Mouse (Mus musculus) forebrain, embryonic 14.5 days (tissue): ENCODE data around the gene Prrt1. TPM values are rescaled to one million over a fixed set of nuclear protein-coding genes. Genes with fewer than 3 reads are reported as not detected.
A peak's percentile ranks its signal among the peaks of the same experiment; 100 is the strongest.

Experiments
- ATAC-seq: fragments of 200-750 bp; cut with Nextera tagmentation; 2 replicates; pipeline ENCODE4 v1.8.0; 2017; ENCODE audit warnings: mild to moderate bottlenecking, moderate library complexity
- DNase-seq: peaks from one replicate; pipeline ENCODE4 v3.0.0-alpha.2; 2015; ENCODE audit warnings: low spot score
- H3K27ac ChIP-seq: fragments of 300-500 bp; sonication (generic); 2 replicates; pipeline ENCODE4 v1.5.1; 2014; ENCODE audit warnings: low read depth, mild to moderate bottlenecking, control low read depth, low read length, moderate library complexity
- H3K27me3 ChIP-seq: fragments of 300-500 bp; sonication (generic); replicated peaks from 2 replicates; pipeline ENCODE4 v1.6.1; 2014; ENCODE audit warnings: low read length, control low read depth, mixed read lengths; ENCODE audit not compliant: control insufficient read depth, insufficient read depth
- H3K36me3 ChIP-seq: fragments of 300-500 bp; sonication (generic); 2 replicates; pipeline ENCODE4 v1.6.1; 2014; ENCODE audit warnings: low read length, control low read depth; ENCODE audit not compliant: control insufficient read depth, insufficient read depth
- H3K4me1 ChIP-seq: fragments of 300-500 bp; sonication (generic); 2 replicates; pipeline ENCODE4 v1.6.1; 2014; ENCODE audit warnings: antibody characterized with exemption, low read length, control low read depth; ENCODE audit not compliant: control insufficient read depth, insufficient read depth
- H3K4me2 ChIP-seq: fragments of 300-500 bp; sonication (generic); 2 replicates; pipeline ENCODE4 v1.6.1; 2014; ENCODE audit warnings: mild to moderate bottlenecking, control low read depth, low read length
- H3K4me3 ChIP-seq: fragments of 300-500 bp; sonication (generic); 2 replicates; pipeline ENCODE4 v1.5.1; 2014; ENCODE audit warnings: low read depth, low read length, control low read depth
- H3K9ac ChIP-seq: fragments of 300-500 bp; sonication (generic); 2 replicates; pipeline ENCODE4 v1.6.1; 2014; ENCODE audit warnings: mild to moderate bottlenecking, low read length, control low read depth, moderate library complexity
- H3K9me3 ChIP-seq: fragments of 300-500 bp; sonication (generic); replicated peaks from 2 replicates; pipeline ENCODE4 v1.6.1; 2016; ENCODE audit warnings: low read length, control low read depth, mixed read lengths; ENCODE audit not compliant: control insufficient read depth
- WGBS: fragments of 180-500 bp; shearing (Covaris S2); extraction: QIAGEN DNeasy Blood & Tissue Kit; methylation state at CpG from one replicate; pipeline ENCODE4 v1.1.7; 2014; 5-methylcytosine and 5-hydroxymethylcytosine counted together
- polyA plus RNA-seq: library from polyadenylated mRNA; unstranded; fragments of >200 nt; fragmentation: Nextera tagmentation; extraction: Ambion mirVana; gene quantifications from 2 replicates; pipeline ENCODE4 v1.2.1, GENCODE M21; 2014

Gene Prrt1
- polyA plus RNA-seq, 1 experiment from 2014 or later, result 5.0 TPM

GRCm38 (mm10) chr17:34650781-34651180 lies 21.4 kb downstream of the Prrt1 start:
- no peak overlapping the region for H3K9ac ChIP-seq
- H3K4me3 ChIP-seq, result no peak overlapping the region
- WGBS, result 90% methylated on average over 14 of the region's 14 CpGs
- peaks cover 63% of the 10 kb centered on the region for H3K36me3 ChIP-seq
- peaks cover 7% of the 10 kb centered on the region for H3K4me1 ChIP-seq
- no peaks in the 10 kb centered on the region for H3K27me3 ChIP-seq
- no peak overlapping the region for H3K27ac ChIP-seq
- no peak for ATAC-seq
- H3K4me2 ChIP-seq, result no peak overlapping the region
- no peak for DNase-seq
- H3K9me3 ChIP-seq, result no peaks in the 10 kb centered on the region

GRCm38 (mm10) chr17:34651507-34652221 lies 22.3 kb downstream of the Prrt1 start:
- Histone ChIP-seq H3K4me2 (no peak overlapping the region), H3K4me3 (no peak overlapping the region), H3K9me3 (no peaks in the 10 kb centered on the region), H3K27me3 (no peaks in the 10 kb centered on the region), H3K4me1 (peaks cover 7% of the 10 kb centered on the region), H3K36me3 (peaks cover 63% of the 10 kb centered on the region), H3K27ac (no peak overlapping the region), H3K9ac (no peak overlapping the region)
- DNase-seq, result no peak
- 45% methylated on average over 19 of the region's 19 CpGs for WGBS
- no peak for ATAC-seq

GRCm38 (mm10) chr17:34652546-34652945 lies 23.2 kb downstream of the Prrt1 start:
- WGBS, result 89% methylated on average over 10 of the region's 10 CpGs
- no peak overlapping the region for H3K27ac ChIP-seq
- no peaks in the 10 kb centered on the region for H3K9me3 ChIP-seq
- no peaks in the 10 kb centered on the region for H3K27me3 ChIP-seq
- peaks cover 7% of the 10 kb centered on the region for H3K4me1 ChIP-seq
- H3K4me3 ChIP-seq, result no peak overlapping the region
- H3K4me2 ChIP-seq, result no peak overlapping the region
- DNase-seq, result no peak
- peaks cover 63% of the 10 kb centered on the region for H3K36me3 ChIP-seq
- no peak overlapping the region for H3K9ac ChIP-seq
- no peak for ATAC-seq

- no peak for ATAC-seq
- H3K4me2 ChIP-seq, result no peak overlapping the region
- peaks cover 2% of the 10 kb centered on the region for H3K4me1 ChIP-seq
- no peak overlapping the region for H3K9ac ChIP-seq
- H3K4me3 ChIP-seq, result no peak overlapping the region
- peaks cover 63% of the 10 kb centered on the region for H3K36me3 ChIP-seq
- H3K27me3 ChIP-seq, result no peaks in the 10 kb centered on the region
- H3K27ac ChIP-seq, result no peak overlapping the region
- no peaks in the 10 kb centered on the region for H3K9me3 ChIP-seq
- no peak for DNase-seq
- WGBS, result 91% methylated on average over 8 of the region's 8 CpGs
Observed at GRCm38 (mm10) chr17:34652985-34653384, 23.7 kb downstream of the Prrt1 start.

- H3K36me3 ChIP-seq, result peaks cover 63% of the 10 kb centered on the region
- H3K27ac ChIP-seq, result no peak overlapping the region
- ATAC-seq (0 out of 2 replicates have a peak, but pooled peaks have one; percentile 4), DNase-seq (peak; percentile 66)
- no peak overlapping the region for H3K4me2 ChIP-seq
- H3K9me3 ChIP-seq, result no peaks in the 10 kb centered on the region
- no peaks in the 10 kb centered on the region for H3K4me1 ChIP-seq
- no peak overlapping the region for H3K9ac ChIP-seq
- H3K27me3 ChIP-seq, result no peaks in the 10 kb centered on the region
- no peak overlapping the region for H3K4me3 ChIP-seq
- 62% methylated on average over 9 of the region's 9 CpGs for WGBS
Observed at GRCm38 (mm10) chr17:34653746-34654285, 24.5 kb downstream of the Prrt1 start.

GRCm38 (mm10) chr17:34654392-34654791 lies 25.1 kb downstream of the Prrt1 start:
- H3K4me3 ChIP-seq, result no peak overlapping the region
- H3K36me3 ChIP-seq, result peaks cover 57% of the 10 kb centered on the region
- 0 out of 2 replicates have a peak, but pooled peaks have one; percentile 3 for ATAC-seq
- WGBS, result 93% methylated on average over 13 of the region's 13 CpGs
- no peak overlapping the region for H3K4me2 ChIP-seq
- no peaks in the 10 kb centered on the region for H3K4me1 ChIP-seq
- no peak overlapping the region for H3K9ac ChIP-seq
- no peak overlapping the region for H3K27ac ChIP-seq
- H3K27me3 ChIP-seq, result 0 out of 2 replicates have a peak, but pooled peaks cover 5% of the 10 kb centered on the region
- H3K9me3 ChIP-seq, result no peaks in the 10 kb centered on the region
- DNase-seq, result no peak

GRCm38 (mm10) chr17:34655160-34655559 lies 25.8 kb downstream of the Prrt1 start:
- whole genome bisulfite sequencing, result 89% methylated on average over 7 of the region's 7 CpGs
- H3K36me3 ChIP-seq, result peaks cover 50% of the 10 kb centered on the region
- no peak overlapping the region for H3K4me2 ChIP-seq
- no peak overlapping the region for H3K27ac ChIP-seq
- H3K4me1 ChIP-seq, result no peaks in the 10 kb centered on the region
- H3K4me3 ChIP-seq, result no peak overlapping the region
- H3K9ac ChIP-seq, result no peak overlapping the region
- H3K9me3 ChIP-seq, result no peaks in the 10 kb centered on the region
- DNase-seq (no peak), ATAC-seq (no peak)
- H3K27me3 ChIP-seq, result peaks cover 8% of the 10 kb centered on the region; the same call in 1 of the 2 replicates

GRCm38 (mm10) chr17:34655581-34655991 lies 26.3 kb downstream of the Prrt1 start:
- Histone ChIP-seq H3K27me3 (peaks cover 12% of the 10 kb centered on the region; the same call in 1 of the 2 replicates), H3K4me3 (no peak overlapping the region), H3K9me3 (no peaks in the 10 kb centered on the region), H3K36me3 (peaks cover 46% of the 10 kb centered on the region), H3K4me2 (no peak overlapping the region), H3K27ac (no peak overlapping the region), H3K9ac (no peak overlapping the region), H3K4me1 (no peaks in the 10 kb centered on the region)
- WGBS, result 68% methylated on average over 4 of the region's 4 CpGs
- peak; percentile 25 for DNase-seq
- 0 out of 2 replicates have a peak, but pooled peaks have one; percentile 16 for ATAC-seq

GRCm38 (mm10) chr17:34656666-34657065 lies 27.3 kb downstream of the Prrt1 start:
- 45% methylated on average over 8 of the region's 8 CpGs for WGBS
- no peaks in the 10 kb centered on the region for H3K9me3 ChIP-seq
- no peak overlapping the region for H3K27ac ChIP-seq
- H3K4me3 ChIP-seq, result no peak overlapping the region
- peaks cover 35% of the 10 kb centered on the region for H3K36me3 ChIP-seq
- H3K9ac ChIP-seq, result no peak overlapping the region
- DNase-seq (no peak), ATAC-seq (no peak)
- H3K27me3 ChIP-seq, result peaks cover 19% of the 10 kb centered on the region; the same call in 1 of the 2 replicates
- H3K4me1 ChIP-seq, result no peaks in the 10 kb centered on the region; the same call in 1 of the 2 replicates
- H3K4me2 ChIP-seq, result no peak overlapping the region
